Mouse (Mus musculus): ENCODE data around the gene Anks4b.

The Anks4b gene

GRCm38 (mm10) chr7:120188946-120189345 lies 15.3 kb downstream of the Anks4b start:
- no peak for DNase-seq (ENCODE audit: low spot score)

- peak; percentile 55 for DNase-seq (ENCODE audit: low spot score)
Measured at GRCm38 (mm10) chr7:120189369-120190149, 15.9 kb downstream of the Anks4b start.

GRCm38 (mm10) chr7:120190150-120190665 lies 16.6 kb downstream of the Anks4b start:
- DNase-seq (ENCODE audit: low spot score) = peak; percentile 21

- peak; percentile 27 for DNase-seq (ENCODE audit: low spot score)
Measured at GRCm38 (mm10) chr7:120192207-120192606, 18.5 kb downstream of the Anks4b start.

- DNase-seq (ENCODE audit: low spot score) = no peak
Measured at GRCm38 (mm10) chr7:120192816-120193215, 19.2 kb downstream of the Anks4b start.

GRCm38 (mm10) chr7:120195207-120195606 lies 21.5 kb downstream of the Anks4b start:
- DNase-seq (ENCODE audit: low spot score) = no peak

GRCm38 (mm10) chr7:120201231-120201744 lies 27.6 kb downstream of the Anks4b start:
- no peak for DNase-seq (ENCODE audit: low spot score)

- DNase-seq (ENCODE audit: low spot score) = no peak
Measured at GRCm38 (mm10) chr7:120201771-120202170, 28.1 kb downstream of the Anks4b start, which contains the start of gene Crym. Gene Crym (minus strand): TSS chr7:120202111.

GRCm38 (mm10) chr7:120203789-120204188 lies 30.1 kb downstream of the Anks4b start, which contains the start of gene Abca14:
Gene Abca14 (plus strand): TSS chr7:120203961.
- peak; percentile 69 for DNase-seq (ENCODE audit: low spot score)

- DNase-seq (ENCODE audit: low spot score) = no peak
Measured at GRCm38 (mm10) chr7:120205989-120206388, 32.3 kb downstream of the Anks4b start.

- DNase-seq (ENCODE audit: low spot score) = no peak
Measured at GRCm38 (mm10) chr7:120228541-120228940, 54.9 kb downstream of the Anks4b start.

All from testis, postnatal 14 days (tissue).